Mouse (Mus musculus) heart, adult 9 months (tissue): ENCODE measurements around the gene Tmem213.

ENCODE experiments used
- DNase-seq, 2 experiments: peaks; one replicate each; pipeline ENCODE4 v3.0.0; 2022; ENCODE audit warnings: low spot score in 2 of 2

Gene Tmem213

GRCm38 (mm10) chr6:38152305-38152704 lies 43.2 kb downstream of the Tmem213 start:
- no peak for DNase-seq

- no peak for DNase-seq
These were observed 47.1 kb downstream of the Tmem213 start for GRCm38 (mm10) chr6:38156204-38156603.

GRCm38 (mm10) chr6:38157925-38158324 lies 48.9 kb downstream of the Tmem213 start:
- no peak for DNase-seq

GRCm38 (mm10) chr6:38159576-38159975 lies 50.5 kb downstream of the Tmem213 start:
- DNase-seq, result no peak

GRCm38 (mm10) chr6:38160102-38160501 lies 51.0 kb downstream of the Tmem213 start:
- DNase-seq, result peak; percentile 66 to 84

- no peak for DNase-seq
These were observed 51.5 kb downstream of the Tmem213 start for GRCm38 (mm10) chr6:38160556-38160955.

- DNase-seq, result no peak
These were observed 53.9 kb downstream of the Tmem213 start for GRCm38 (mm10) chr6:38162825-38163504.

- no peak for DNase-seq
These were observed 55.6 kb downstream of the Tmem213 start for GRCm38 (mm10) chr6:38164705-38165104.

- no peak for DNase-seq
These were observed 56.3 kb downstream of the Tmem213 start for GRCm38 (mm10) chr6:38165385-38165784.
